Mouse (Mus musculus) kidney, postnatal 25 days (tissue): ENCODE measurements at regions not wholly inside any gene's neighbourhood (a gene's known extent, or its start where the extent isn't known, plus 50 kb on each side); places are given as distances from the start of the nearest gene placed in this dataset.

Source experiments
- DNase-seq, 2 experiments: peaks; one replicate each; pipeline ENCODE4 v3.0.0; 2021; ENCODE audit warnings: mixed read lengths in 2 of 2

- DNase-seq: peak; percentile 31 to 37
Measured at GRCm38 (mm10) chr7:40762520-40762919, 135.6 kb upstream of the Vstm2b start.

- no peak for DNase-seq
Measured at GRCm38 (mm10) chr7:40766142-40766541, 132.0 kb upstream of the Vstm2b start.

DNA sequence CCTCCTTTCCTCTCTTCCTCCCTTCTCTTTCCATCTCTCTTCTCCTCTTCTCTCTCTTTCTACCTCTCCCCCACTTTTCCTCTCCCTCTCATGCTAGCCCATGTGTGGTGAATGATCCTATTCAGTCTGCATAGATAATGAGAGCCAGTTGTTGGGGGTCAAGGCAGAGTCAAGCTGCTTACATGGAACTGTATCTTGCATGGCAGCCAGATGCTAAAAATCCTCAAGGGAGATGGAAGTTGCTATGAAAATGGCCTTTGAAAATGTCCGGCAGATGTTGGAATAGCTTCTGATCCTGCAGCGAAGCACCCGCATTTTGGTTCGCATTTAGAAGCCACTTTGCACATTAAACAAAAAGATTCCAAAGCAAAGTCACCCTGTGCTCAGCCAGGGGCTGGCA, 121.9 kb upstream of the Vstm2b start:
- DNase-seq: no peak

DNA sequence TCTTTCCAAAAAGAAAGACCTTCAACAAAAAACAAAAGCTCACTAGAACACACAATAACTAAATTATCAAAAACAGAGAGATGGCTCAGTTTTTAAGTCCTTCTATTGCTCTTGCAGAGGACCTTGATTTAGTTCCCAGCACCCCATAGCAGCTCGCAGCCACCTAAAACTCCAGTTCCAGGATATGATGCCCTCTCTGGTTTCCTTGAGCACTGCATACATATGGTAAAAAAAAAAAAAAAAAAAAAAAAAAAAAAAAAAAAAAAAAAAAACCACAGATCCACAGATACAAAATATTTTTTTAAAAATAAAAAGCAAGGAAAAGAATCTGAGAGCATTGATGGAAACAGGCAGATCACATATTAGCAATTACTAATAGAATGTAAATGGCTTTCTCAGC, 113.2 kb upstream of the Vstm2b start:
- DNase-seq: no peak

DNA sequence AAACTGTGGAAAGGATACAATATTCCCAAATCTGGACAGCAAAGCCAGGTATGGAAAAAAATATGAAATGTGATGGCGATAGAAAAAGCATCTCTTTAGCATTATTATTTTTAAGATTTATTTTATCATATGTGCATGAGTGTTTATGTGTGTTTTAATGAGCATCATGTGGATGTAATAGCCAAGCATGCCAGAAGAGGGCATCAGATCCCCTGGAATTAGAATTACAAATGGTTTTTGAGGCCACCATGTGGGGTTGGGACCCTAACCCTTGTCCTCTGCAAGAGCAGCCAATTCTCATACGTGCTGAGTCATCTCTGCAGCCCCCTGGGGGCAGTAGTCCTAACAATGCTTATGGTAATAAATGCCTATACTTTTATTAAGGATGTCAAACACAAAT, 111.4 kb upstream of the Vstm2b start:
- DNase-seq: no peak

GRCm38 (mm10) chr7:40788486-40788885, 109.6 kb upstream of the Vstm2b start:
- no peak for DNase-seq

DNA sequence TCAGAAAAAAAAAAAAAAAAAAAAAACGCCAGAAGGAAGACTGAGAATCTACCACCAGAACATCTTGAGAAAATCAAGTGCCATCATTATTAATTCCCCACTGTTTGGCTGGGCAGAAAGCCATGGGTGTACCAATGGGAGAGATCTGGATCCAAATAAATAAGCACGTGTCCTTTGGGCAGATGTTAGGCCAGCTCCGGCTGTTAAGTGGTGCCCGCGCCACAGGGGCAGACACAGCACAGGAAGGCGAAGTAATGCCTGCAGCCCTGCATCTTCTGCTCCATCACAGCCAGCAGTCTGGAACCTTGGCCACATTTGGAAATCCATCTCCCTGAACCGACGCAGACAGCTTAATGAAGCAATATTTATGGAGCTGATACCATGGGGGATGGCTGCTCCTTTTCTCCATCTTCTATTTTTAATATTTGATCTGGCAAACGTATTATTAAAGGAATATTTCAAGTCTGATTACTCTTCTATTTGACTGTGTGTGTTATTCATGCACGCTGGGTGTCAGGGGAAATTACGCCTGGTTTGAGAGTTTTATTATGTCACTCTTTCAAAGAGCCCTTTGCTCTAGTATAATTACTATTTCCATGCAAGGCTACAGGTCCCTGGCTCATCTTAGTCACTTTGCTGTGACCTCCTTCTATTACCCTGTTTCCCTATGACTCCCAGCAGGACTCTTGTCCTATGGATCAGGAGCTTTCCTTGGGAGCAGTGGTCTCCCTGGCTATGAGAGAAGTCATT, 103.5 kb upstream of the Vstm2b start:
- no peak for DNase-seq

GRCm38 (mm10) chr7:40799794-40800193, 98.3 kb upstream of the Vstm2b start:
- DNase-seq: no peak

DNA sequence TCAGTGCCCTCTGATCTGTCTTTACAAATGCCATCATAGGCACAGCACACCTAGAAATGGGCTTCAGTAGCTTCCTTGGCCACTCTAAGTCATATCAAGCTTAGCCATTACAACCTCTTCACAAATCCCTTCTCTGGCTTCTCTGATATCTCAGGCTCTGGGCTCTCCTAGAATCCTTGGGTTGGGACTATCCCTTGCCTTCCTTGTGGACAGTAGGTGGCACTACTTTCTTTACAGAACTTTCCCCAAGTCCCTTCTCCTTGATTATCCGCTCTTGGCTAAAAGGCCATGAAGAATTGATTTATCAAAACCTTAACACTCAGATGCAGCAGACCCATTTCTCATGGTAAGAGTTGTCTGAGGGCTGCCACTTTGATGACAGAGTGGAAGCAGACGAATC, 96.8 kb upstream of the Vstm2b start:
- no peak for DNase-seq

DNA sequence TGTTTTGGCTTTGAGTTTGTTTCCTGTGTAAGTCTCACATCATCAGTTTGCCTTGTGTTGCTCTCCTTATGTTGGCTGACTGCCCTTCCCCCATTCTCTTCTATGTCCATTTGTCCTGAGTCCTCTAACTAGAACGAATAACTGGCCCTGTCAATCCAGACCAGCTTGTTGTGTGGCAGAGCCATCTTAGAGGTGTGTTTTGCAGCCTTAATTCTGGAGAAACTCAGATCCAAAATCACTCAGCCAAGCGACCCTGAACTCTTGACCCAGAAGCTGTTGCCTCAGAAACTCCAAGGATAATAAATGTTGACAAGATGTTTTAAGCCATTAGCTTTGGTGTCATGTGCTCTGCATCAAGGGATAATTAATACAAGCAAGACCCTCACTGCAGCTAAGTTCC, 92.9 kb upstream of the Vstm2b start:
- no peak for DNase-seq

- no peak for DNase-seq
Measured at GRCm38 (mm10) chr7:40805866-40806265, 92.3 kb upstream of the Vstm2b start.

- DNase-seq: no peak
Measured at GRCm38 (mm10) chr7:40812952-40813351, 85.2 kb upstream of the Vstm2b start.

DNA sequence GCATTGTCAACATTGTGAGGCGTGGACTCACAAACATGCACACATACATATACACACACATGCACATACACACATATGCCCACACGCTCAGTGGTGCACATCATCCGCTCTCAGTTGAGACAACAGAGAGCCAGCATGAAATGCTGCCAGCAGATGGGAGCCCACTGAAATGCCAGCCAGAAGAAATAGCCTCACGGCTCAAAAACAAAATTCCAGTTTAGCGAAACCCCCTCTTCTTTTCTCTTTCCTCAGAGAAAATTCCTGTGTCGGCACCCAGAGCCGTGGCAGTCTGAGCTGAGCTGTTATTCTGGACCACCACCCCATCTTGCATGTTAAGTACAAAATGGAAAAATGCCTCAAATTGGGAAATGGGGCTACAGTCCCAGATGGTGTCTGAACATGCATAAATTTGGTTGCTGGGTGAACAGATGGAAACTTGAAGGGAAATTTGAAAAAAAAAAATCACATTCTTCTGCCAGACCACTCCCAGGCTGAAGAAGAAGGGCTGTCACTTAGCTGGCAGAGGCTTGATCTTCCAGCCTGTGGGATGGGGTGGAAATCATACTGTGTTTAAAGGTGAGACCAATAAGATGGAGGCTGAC, 72.9 kb upstream of the Vstm2b start:
- DNase-seq: no peak

GRCm38 (mm10) chr7:40829526-40829925, 68.6 kb upstream of the Vstm2b start:
- DNase-seq: no peak

- DNase-seq: no peak
Measured at GRCm38 (mm10) chr7:40831583-40831982, 66.5 kb upstream of the Vstm2b start.

DNA sequence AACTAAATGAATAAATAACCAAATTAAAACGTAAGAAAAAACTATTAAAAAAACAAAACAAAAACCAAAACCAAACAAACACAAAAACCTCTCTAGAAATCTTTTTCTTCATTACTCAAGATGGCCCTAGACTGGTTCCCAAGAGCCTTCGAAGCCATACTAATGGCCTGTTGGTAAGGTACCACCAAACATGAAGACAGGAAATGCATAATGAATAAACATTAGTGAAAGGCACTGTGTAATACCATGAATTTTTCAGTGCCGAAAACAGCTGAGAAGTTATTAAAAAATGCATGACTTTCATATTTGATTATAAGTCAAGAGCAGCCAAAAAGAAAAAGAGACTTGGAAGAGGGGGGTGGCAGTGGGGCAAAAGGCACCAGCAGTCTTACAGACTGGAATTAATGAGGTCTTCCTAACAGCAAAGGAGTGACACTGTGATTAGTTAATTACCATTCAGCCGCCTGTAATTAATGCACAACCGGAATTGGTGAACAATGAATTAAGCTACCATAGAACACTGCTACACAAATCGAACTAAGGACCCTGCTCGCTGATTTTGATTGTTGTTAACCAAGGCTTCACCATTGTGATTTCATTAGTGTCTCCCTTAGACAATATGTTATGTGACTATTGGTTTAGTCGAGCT, 55.7 kb upstream of the Vstm2b start:
- DNase-seq: no peak

GRCm38 (mm10) chr7:40846512-40846911, 51.6 kb upstream of the Vstm2b start:
- DNase-seq: no peak
